17 mouse cellular contexts compared by ENCODE assay signal in genomic region chr2:135619956-135620355, GRCm38 (mm10). TPM values are rescaled to one million over a fixed set of nuclear protein-coding genes. Genes with fewer than 3 reads are reported as not detected.
DNase-seq lines count a peak whose midpoint lies in the region; ATAC-seq and TF ChIP-seq lines count a peak whose summit lies in the region.
"Had no signal": no experiment of that assay in that cellular context is flagged by ENCODE, and none has a peak within 500 bp of the region (broad histone marks: within the 10 kb centered on the region; RNA-seq: fewer than 3 reads in every experiment).

No protein-coding gene starts in this region.

- peak; percentile 1 to 6 for DNase-seq in frontal cortex, postnatal 36 days (ENCODE audit: low spot score in 2 of 2)
- no peak for DNase-seq in frontal cortex, postnatal 14 days (ENCODE audit: low spot score in 2 of 2)
- DNase-seq in lung, embryonic 14.5 days, result peak; percentile 31
- no peak for DNase-seq in lung, postnatal 25 days (ENCODE audit: low spot score)
- peak; percentile 8 for DNase-seq in adipocyte (ENCODE audit: low spot score)
- peak; percentile 11 for DNase-seq in mesoderm, embryonic 11.5 days (ENCODE audit: low read depth, low spot score)
- DNase-seq in testis, postnatal 14 days (ENCODE audit: low spot score), result no peak
- DNase-seq: cerebellum, adult 8-10 months; embryo, embryonic 11 days; gastrocnemius, postnatal 14 days; kidney, postnatal 10 days; liver, embryonic 13.5 days; lung, postnatal 10 days had no signal

- H3K4me1 ChIP-seq in lung, embryonic 14.5 days (ENCODE audit: insufficient read depth), result no peaks in the 10 kb centered on the region
- H3K4me1 ChIP-seq: heart, embryonic 12.5 days; liver, embryonic 13.5 days; stomach, embryonic 15.5 days had no signal

- 44% methylated on average over 2 of the region's 2 CpGs for WGBS in lung, embryonic 14.5 days

- H3K4me2 ChIP-seq in lung, embryonic 14.5 days, result no peak overlapping the region
- H3K4me2 ChIP-seq: heart, embryonic 12.5 days; liver, embryonic 13.5 days; midbrain, embryonic 12.5 days; stomach, embryonic 15.5 days had no signal

- H3K9me3 ChIP-seq in lung, embryonic 14.5 days (ENCODE audit: low read depth, low read length), result no peaks in the 10 kb centered on the region
- H3K9me3 ChIP-seq: heart, embryonic 12.5 days; liver, embryonic 13.5 days; midbrain, embryonic 12.5 days; stomach, embryonic 15.5 days had no signal

- no peak overlapping the region for H3K9ac ChIP-seq in lung, embryonic 14.5 days
- H3K9ac ChIP-seq: heart, embryonic 12.5 days; liver, embryonic 13.5 days; midbrain, embryonic 12.5 days; stomach, embryonic 15.5 days had no signal

- no peak for TF ChIP-seq CTCF in lung, embryonic 14.5 days (IDR thresholded peaks at IDR 0.05; ENCODE audit: low read depth)

- H3K27ac ChIP-seq in lung, embryonic 14.5 days (ENCODE audit: low read depth), result no peak overlapping the region
- H3K27ac ChIP-seq: liver, embryonic 13.5 days; midbrain, embryonic 12.5 days; stomach, embryonic 15.5 days had no signal

- no peaks in the 10 kb centered on the region for H3K27me3 ChIP-seq in lung, embryonic 14.5 days (ENCODE audit: insufficient read depth, low read length)
- H3K27me3 ChIP-seq: heart, embryonic 12.5 days; liver, embryonic 13.5 days; midbrain, embryonic 12.5 days; stomach, embryonic 15.5 days had no signal

- no peak for ATAC-seq in lung, embryonic 14.5 days (ENCODE audit: insufficient read depth)
- ATAC-seq: activated CD4-positive, CD25-positive, alpha-beta regulatory T cell, adult 4 months had no signal

- H3K4me3 ChIP-seq in lung, embryonic 14.5 days (ENCODE audit: low read depth, low read length), result no peak overlapping the region
- H3K4me3 ChIP-seq: heart, embryonic 12.5 days; liver, embryonic 13.5 days; midbrain, embryonic 12.5 days; stomach, embryonic 15.5 days had no signal

- no peaks in the 10 kb centered on the region for H3K36me3 ChIP-seq in lung, embryonic 14.5 days (ENCODE audit: insufficient read depth)
- H3K36me3 ChIP-seq: heart, embryonic 12.5 days; liver, embryonic 13.5 days; midbrain, embryonic 12.5 days; stomach, embryonic 15.5 days had no signal

RNA-seq across cellular contexts. Expression of gene Plcb4, which starts 38.9 kb away (rescaled TPM):
- polyA plus RNA-seq in lung, embryonic 14.5 days (2014; fragmentation: Nextera tagmentation; extraction: Ambion mirVana), result 20.1 and 20.5 TPM in 2 replicates

Comparison
In these comparisons a context has a peak if more than half of its experiments do, and no peak if none do; other contexts are left out.
1. DNase-seq: peak in frontal cortex, postnatal 36 days (2 of 2), lung, embryonic 14.5 days (single experiment), adipocyte (single experiment) and mesoderm, embryonic 11.5 days (single experiment); none in frontal cortex, postnatal 14 days (0 of 2), lung, postnatal 25 days (single experiment) and testis, postnatal 14 days (single experiment).